Mouse (Mus musculus) midbrain, embryonic 13.5 days (tissue): ENCODE data around the gene Nt5c2. TPM values are rescaled to one million over a fixed set of nuclear protein-coding genes. Genes with fewer than 3 reads are reported as not detected.
"Not testable (repeated sequence)": the region's sequence is repeated elsewhere in the genome, so short reads cannot be mapped to it uniquely, and the experiment has no call there.

Source experiments
- ATAC-seq: fragments of 200-750 bp; cut with Nextera tagmentation; 2 replicates; pipeline ENCODE4 v1.8.0; 2017; ENCODE audit warnings: mild to moderate bottlenecking, moderate TSS enrichment, moderate library complexity
- H3K27ac ChIP-seq: fragments of 300-500 bp; sonication (generic); 2 replicates; pipeline ENCODE4 v1.5.1; 2015; ENCODE audit warnings: inconsistent platforms, mild to moderate bottlenecking, moderate library complexity
- H3K27me3 ChIP-seq: fragments of 300-500 bp; sonication (generic); 2 replicates; pipeline ENCODE4 v1.6.1; 2015; ENCODE audit warnings: mild to moderate bottlenecking, inconsistent platforms
- H3K36me3 ChIP-seq: fragments of 300-500 bp; sonication (generic); 2 replicates; pipeline ENCODE4 v1.6.1; 2015; ENCODE audit warnings: mild to moderate bottlenecking, inconsistent platforms
- H3K4me1 ChIP-seq: fragments of 300-500 bp; sonication (generic); replicated peaks from 2 replicates; pipeline ENCODE4 v1.6.1; 2015; ENCODE audit warnings: inconsistent platforms
- H3K4me2 ChIP-seq: fragments of 300-500 bp; sonication (generic); replicated peaks from 2 replicates; pipeline ENCODE4 v1.6.1; 2015; ENCODE audit warnings: moderate library complexity, mild to moderate bottlenecking, inconsistent platforms
- H3K4me3 ChIP-seq: fragments of 300-500 bp; sonication (generic); replicated peaks from 2 replicates; pipeline ENCODE4 v1.5.1; 2015; ENCODE audit warnings: mild to moderate bottlenecking, inconsistent platforms
- H3K9ac ChIP-seq: fragments of 300-500 bp; sonication (generic); replicated peaks from 2 replicates; pipeline ENCODE4 v1.6.1; 2015; ENCODE audit warnings: mild to moderate bottlenecking, inconsistent platforms
- H3K9me3 ChIP-seq: fragments of 300-500 bp; sonication (generic); 2 replicates; pipeline ENCODE4 v1.6.1; 2016; ENCODE audit warnings: mild to moderate bottlenecking, inconsistent platforms
- WGBS: fragments of 180-500 bp; shearing (Covaris S2); methylation state at CpG from one replicate; pipeline ENCODE4 v1.1.7; 2015; 5-methylcytosine and 5-hydroxymethylcytosine counted together
- polyA plus RNA-seq: library from polyadenylated mRNA; unstranded; fragments of >200 nt; fragmentation: Nextera tagmentation; extraction: Ambion mirVana; gene quantifications from 2 replicates; pipeline ENCODE4 v1.2.1, GENCODE M21; 2015

The Nt5c2 gene
- polyA plus RNA-seq, 1 experiment from 2014 or later: 97.2 TPM

GRCm38 (mm10) chr19:46998168-46998870 lies 16.6 kb downstream of the Nt5c2 start:
- 84% methylated on average over 8 of the region's 8 CpGs for WGBS

DNA sequence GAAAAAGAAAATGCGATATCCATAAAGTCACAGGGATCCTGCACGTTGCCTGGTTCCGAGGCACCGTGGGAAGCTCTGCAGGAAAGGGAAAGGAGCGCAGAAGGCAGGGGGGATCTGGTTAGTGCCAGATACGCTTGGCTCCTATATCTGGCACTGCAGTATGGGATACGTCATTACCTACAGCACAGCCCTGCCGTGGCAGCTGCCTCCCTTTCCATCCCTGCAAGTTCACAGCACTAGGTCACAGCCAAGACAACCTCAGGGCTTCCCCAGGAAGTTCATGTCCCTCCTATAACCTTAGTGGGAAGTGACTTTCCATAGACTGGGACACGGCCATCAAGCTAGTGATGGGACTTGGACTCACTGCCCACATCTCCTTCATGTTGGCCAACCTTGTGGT lies 18.9 kb downstream of the Nt5c2 start:
- no peak overlapping the region for H3K4me2 ChIP-seq
- H3K36me3 ChIP-seq: no peaks in the 10 kb centered on the region
- no peak overlapping the region for H3K27ac ChIP-seq
- WGBS: 94% methylated on average over 9 of the region's 9 CpGs
- H3K27me3 ChIP-seq: no peaks in the 10 kb centered on the region
- H3K9ac ChIP-seq: no peak overlapping the region
- no peak overlapping the region for H3K4me3 ChIP-seq
- H3K4me1 ChIP-seq: no peaks in the 10 kb centered on the region
- ATAC-seq: no peak
- no peaks in the 10 kb centered on the region for H3K9me3 ChIP-seq

More at GRCm38 (mm10) chr19:46998168-46998870, 16.6 kb downstream of the Nt5c2 start:
- Histone ChIP-seq H3K36me3 (no peaks in the 10 kb centered on the region), H3K4me3 (no peak overlapping the region), H3K4me1 (no peaks in the 10 kb centered on the region), H3K9me3 (no peaks in the 10 kb centered on the region), H3K27ac (no peak overlapping the region), H3K27me3 (no peaks in the 10 kb centered on the region), H3K4me2 (no peak overlapping the region), H3K9ac (no peak overlapping the region)
- ATAC-seq: no peak

- WGBS: 74% methylated on average over 4 of the region's 4 CpGs
- peaks cover 16% of the 10 kb centered on the region for H3K4me1 ChIP-seq
- not testable (repeated sequence) for H3K27ac ChIP-seq, H3K4me3 ChIP-seq, H3K9ac ChIP-seq, H3K36me3 ChIP-seq, H3K27me3 ChIP-seq, ATAC-seq, H3K9me3 ChIP-seq, H3K4me2 ChIP-seq
Measured at GRCm38 (mm10) chr19:46992329-46992728, 22.6 kb downstream of the Nt5c2 start.

GRCm38 (mm10) chr19:46991145-46991544 lies 23.8 kb downstream of the Nt5c2 start:
- no peak overlapping the region for H3K4me3 ChIP-seq
- peaks cover 16% of the 10 kb centered on the region for H3K4me1 ChIP-seq
- no peak overlapping the region for H3K4me2 ChIP-seq
- H3K27me3 ChIP-seq: no peaks in the 10 kb centered on the region
- no peak overlapping the region for H3K27ac ChIP-seq
- ATAC-seq: peak; percentile 56; the same call in 1 of the 2 replicates
- no peaks in the 10 kb centered on the region for H3K9me3 ChIP-seq
- WGBS: 9% methylated on average over 5 of the region's 5 CpGs
- H3K36me3 ChIP-seq: no peaks in the 10 kb centered on the region
- H3K9ac ChIP-seq: no peak overlapping the region

- not testable (repeated sequence) for H3K9me3 ChIP-seq, H3K36me3 ChIP-seq, H3K4me3 ChIP-seq, ATAC-seq, H3K4me2 ChIP-seq, H3K27ac ChIP-seq, H3K9ac ChIP-seq, H3K27me3 ChIP-seq
- H3K4me1 ChIP-seq: peaks cover 16% of the 10 kb centered on the region
- WGBS: 83% methylated on average over 8 of the region's 8 CpGs
Measured at GRCm38 (mm10) chr19:46990625-46991024, 24.3 kb downstream of the Nt5c2 start.

DNA sequence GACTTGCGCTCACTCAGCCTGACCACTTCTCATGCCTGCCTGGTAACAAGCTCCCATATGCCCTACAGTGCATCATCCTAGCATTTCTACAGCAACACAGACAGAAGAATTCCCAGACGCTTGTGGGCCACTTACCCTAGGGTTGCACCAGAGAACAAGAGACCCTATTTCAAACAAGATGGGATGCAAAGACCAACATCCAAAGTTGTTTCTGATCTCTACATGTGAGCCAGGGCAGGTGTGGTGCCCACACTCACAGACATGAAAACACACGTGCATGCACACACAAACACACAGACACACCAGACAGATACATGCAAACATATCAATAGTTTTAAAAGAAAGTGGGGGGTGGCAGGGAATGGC lies 24.8 kb downstream of the Nt5c2 start:
- no peak overlapping the region for H3K9ac ChIP-seq
- H3K4me2 ChIP-seq: no peak overlapping the region
- no peak overlapping the region for H3K4me3 ChIP-seq
- H3K27ac ChIP-seq: no peak overlapping the region
- 81% methylated on average over 3 of the region's 3 CpGs for WGBS
- H3K36me3 ChIP-seq: no peaks in the 10 kb centered on the region
- peaks cover 16% of the 10 kb centered on the region for H3K4me1 ChIP-seq
- H3K9me3 ChIP-seq: no peaks in the 10 kb centered on the region
- no peak for ATAC-seq
- no peaks in the 10 kb centered on the region for H3K27me3 ChIP-seq

DNA sequence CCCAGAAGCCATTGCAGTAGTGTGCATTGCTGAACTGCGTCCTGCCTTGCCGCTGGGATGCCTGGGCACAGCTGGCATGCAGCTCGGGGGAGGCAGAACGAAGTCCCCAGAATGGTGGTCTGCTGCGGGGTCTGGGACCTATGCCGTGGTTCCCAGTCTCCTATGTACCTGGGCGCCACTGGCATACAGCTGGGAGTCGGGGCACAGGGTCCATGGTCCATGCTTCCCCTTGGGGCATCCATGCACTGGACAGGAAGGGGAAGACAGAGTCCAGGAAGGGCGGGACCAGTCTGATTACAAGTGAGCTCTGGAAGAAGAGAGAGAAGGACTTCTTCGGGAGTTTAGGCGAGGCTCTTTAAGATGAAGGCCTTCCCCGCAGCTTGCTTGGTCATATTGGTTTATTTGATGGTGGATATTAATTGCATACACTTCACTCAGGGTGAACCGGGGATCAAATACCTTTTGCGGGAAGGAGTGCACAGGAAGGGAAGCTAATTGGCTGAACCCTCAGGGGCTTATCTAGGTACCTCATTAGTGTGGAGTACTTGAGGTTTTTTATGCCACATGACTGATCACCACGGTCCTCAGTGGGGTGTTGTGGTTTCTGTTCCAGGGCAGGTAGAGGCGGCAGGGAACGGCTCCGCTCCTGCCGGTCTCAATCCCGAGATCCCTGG lies 25.3 kb downstream of the Nt5c2 start:
- WGBS: 80% methylated on average over 20 of the region's 20 CpGs
- Histone ChIP-seq H3K4me1 (peaks cover 16% of the 10 kb centered on the region), H3K27me3 (no peaks in the 10 kb centered on the region), H3K9ac (no peak overlapping the region), H3K27ac (no peak overlapping the region), H3K9me3 (no peaks in the 10 kb centered on the region), H3K36me3 (no peaks in the 10 kb centered on the region), H3K4me3 (no peak overlapping the region), H3K4me2 (no peak overlapping the region)
- ATAC-seq: 0 out of 2 replicates have a peak, but pooled peaks have one; percentile 11

- no peak overlapping the region for H3K4me3 ChIP-seq
- H3K27me3 ChIP-seq: no peaks in the 10 kb centered on the region
- no peaks in the 10 kb centered on the region for H3K36me3 ChIP-seq
- H3K27ac ChIP-seq: no peak overlapping the region
- no peak overlapping the region for H3K9ac ChIP-seq
- no peaks in the 10 kb centered on the region for H3K9me3 ChIP-seq
- H3K4me1 ChIP-seq: peaks cover 20% of the 10 kb centered on the region
- H3K4me2 ChIP-seq: no peak overlapping the region
- ATAC-seq: no peak
- 46% methylated on average over 16 of the region's 16 CpGs for WGBS
Measured at GRCm38 (mm10) chr19:46988231-46989087, 26.5 kb downstream of the Nt5c2 start.

GRCm38 (mm10) chr19:46987646-46988045 lies 27.3 kb downstream of the Nt5c2 start:
- H3K4me1 ChIP-seq: peaks cover 20% of the 10 kb centered on the region
- 83% methylated on average over 6 of the region's 6 CpGs for WGBS
- ATAC-seq: no peak

GRCm38 (mm10) chr19:46984726-46985622 lies 30.0 kb downstream of the Nt5c2 start:
- H3K4me2 ChIP-seq: no peak overlapping the region
- ATAC-seq: no peak
- 86% methylated on average over 13 of the region's 13 CpGs for WGBS

More at GRCm38 (mm10) chr19:46987646-46988045, 27.3 kb downstream of the Nt5c2 start:
- Histone ChIP-seq H3K27ac (no peak overlapping the region), H3K4me2 (no peak overlapping the region), H3K4me3 (no peak overlapping the region), H3K9ac (no peak overlapping the region), H3K27me3 (no peaks in the 10 kb centered on the region), H3K36me3 (no peaks in the 10 kb centered on the region), H3K9me3 (no peaks in the 10 kb centered on the region)

DNA sequence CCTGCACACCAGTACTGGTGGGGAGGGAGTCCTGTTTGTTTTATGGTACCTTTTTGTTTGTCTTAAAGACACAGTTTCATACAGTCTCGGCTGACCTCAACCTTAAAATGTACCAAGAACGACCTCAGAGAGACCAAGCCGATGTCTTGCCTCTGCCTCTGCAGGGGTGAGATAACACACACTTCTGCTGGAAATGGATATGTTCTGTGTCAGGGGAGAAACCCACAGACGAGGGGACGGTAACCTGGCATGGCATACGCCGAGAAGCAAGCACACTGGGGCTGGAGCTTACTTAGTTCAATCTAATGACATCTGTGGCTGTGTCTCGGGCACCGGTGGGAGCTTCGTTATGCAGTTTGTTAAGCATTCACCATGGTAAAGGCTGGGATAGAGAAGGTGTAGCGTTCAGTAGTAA lies 31.0 kb downstream of the Nt5c2 start:
- H3K4me3 ChIP-seq: no peak overlapping the region
- no peak for ATAC-seq
- 61% methylated on average over 11 of the region's 11 CpGs for WGBS
- no peak overlapping the region for H3K27ac ChIP-seq
- H3K4me2 ChIP-seq: no peak overlapping the region
- no peaks in the 10 kb centered on the region for H3K36me3 ChIP-seq
- H3K27me3 ChIP-seq: no peaks in the 10 kb centered on the region
- no peaks in the 10 kb centered on the region for H3K9me3 ChIP-seq
- peaks cover 13% of the 10 kb centered on the region for H3K4me1 ChIP-seq
- H3K9ac ChIP-seq: no peak overlapping the region; the same call in 1 of the 2 replicates

More at GRCm38 (mm10) chr19:46984726-46985622, 30.0 kb downstream of the Nt5c2 start:
- H3K9ac ChIP-seq: no peak overlapping the region
- no peaks in the 10 kb centered on the region for H3K36me3 ChIP-seq
- H3K27me3 ChIP-seq: no peaks in the 10 kb centered on the region
- H3K9me3 ChIP-seq: no peaks in the 10 kb centered on the region
- H3K27ac ChIP-seq: no peak overlapping the region
- no peak overlapping the region for H3K4me3 ChIP-seq
- H3K4me1 ChIP-seq: peaks cover 20% of the 10 kb centered on the region
